Mouse (Mus musculus) G1E (cell line): ENCODE results near the gene Tifa.

ENCODE experiments used
- CTCF ChIP-seq: IDR thresholded peaks from 2 replicates; pipeline ENCODE4 v1.5.1; 2012; ENCODE audit warnings: low read depth, low read length, inconsistent platforms, mixed read lengths
- GATA2 ChIP-seq: IDR thresholded peaks from 2 replicates; pipeline ENCODE4 v1.6.1; 2012; ENCODE audit warnings: low read depth, low read length, inconsistent platforms, borderline replicate concordance
- TAL1 ChIP-seq: conservative IDR thresholded peaks from 2 replicates; pipeline ENCODE4 v1.6.1; 2012; ENCODE audit warnings: low read depth, low read length, inconsistent platforms, mixed read lengths

- TF ChIP-seq CTCF (no peak), TAL1 (no peak), GATA2 (no peak)
Observed at GRCm38 (mm10) chr3:127868880-127869279, 79.3 kb downstream of the Tifa start.
